Mouse (Mus musculus) midbrain, embryonic 16.5 days (tissue): ENCODE measurements at regions not wholly inside any gene's neighbourhood (a gene's known extent, or its start where the extent isn't known, plus 50 kb on each side); places are given as distances from the start of the nearest gene placed in this dataset.

Experiments
- ATAC-seq: fragments of 200-750 bp; cut with Nextera tagmentation; 2 replicates; pipeline ENCODE4 v1.8.0; 2017; ENCODE audit warnings: moderate TSS enrichment
- H3K27ac ChIP-seq: fragments of 300-500 bp; sonication (generic); 2 replicates; pipeline ENCODE4 v1.5.1; 2014; ENCODE audit warnings: mild to moderate bottlenecking, low read length, mixed read lengths
- H3K27me3 ChIP-seq: fragments of 300-500 bp; sonication (generic); 2 replicates; pipeline ENCODE4 v1.6.1; 2014; ENCODE audit warnings: low read depth, low read length, mixed read lengths; ENCODE audit not compliant: control insufficient read depth, insufficient read depth
- H3K36me3 ChIP-seq: fragments of 300-500 bp; sonication (generic); 2 replicates; pipeline ENCODE4 v1.6.1; 2014; ENCODE audit warnings: mild to moderate bottlenecking, low read length, moderate library complexity, mixed read lengths; ENCODE audit not compliant: control insufficient read depth, insufficient read depth
- H3K4me1 ChIP-seq: fragments of 300-500 bp; sonication (generic); 2 replicates; pipeline ENCODE4 v1.6.1; 2014; ENCODE audit warnings: mild to moderate bottlenecking, low read length, mixed read lengths; ENCODE audit not compliant: control insufficient read depth, insufficient read depth
- H3K4me2 ChIP-seq: fragments of 300-500 bp; sonication (generic); 2 replicates; pipeline ENCODE4 v1.6.1; 2014; ENCODE audit warnings: mild to moderate bottlenecking, low read length, mixed read lengths
- H3K4me3 ChIP-seq: fragments of 300-500 bp; sonication (generic); 2 replicates; pipeline ENCODE4 v1.5.1; 2014; ENCODE audit warnings: low read depth, mild to moderate bottlenecking, low read length, moderate library complexity, mixed read lengths
- H3K9ac ChIP-seq: fragments of 300-500 bp; sonication (generic); 2 replicates; pipeline ENCODE4 v1.6.1; 2014; ENCODE audit warnings: low read depth, low read length, mixed read lengths
- H3K9me3 ChIP-seq: fragments of 300-500 bp; sonication (generic); replicated peaks from 2 replicates; pipeline ENCODE4 v1.6.1; 2014; ENCODE audit warnings: mild to moderate bottlenecking, low read length, mixed read lengths; ENCODE audit not compliant: control insufficient read depth, poor library complexity, severe bottlenecking
- WGBS: fragments of 180-500 bp; shearing (Covaris S2); extraction: QIAGEN DNeasy Blood & Tissue Kit; methylation state at CpG from one replicate; pipeline ENCODE4 v1.1.7; 2014; 5-methylcytosine and 5-hydroxymethylcytosine counted together

GRCm38 (mm10) chr7:68686396-68687139 lies 62.5 kb downstream of the Arrdc4 start:
- Histone ChIP-seq H3K27me3 (no peaks in the 10 kb centered on the region), H3K27ac (peak overlapping the region; percentile 31; the same call in 1 of the 2 replicates), H3K36me3 (no peaks in the 10 kb centered on the region), H3K4me2 (no peak overlapping the region), H3K9ac (no peak overlapping the region), H3K4me1 (peaks cover 12% of the 10 kb centered on the region), H3K4me3 (no peak overlapping the region), H3K9me3 (no peaks in the 10 kb centered on the region)
- WGBS, result 42% methylated on average over 6 of the region's 6 CpGs
- peak; percentile 83; the same call in 1 of the 2 replicates for ATAC-seq

GRCm38 (mm10) chr7:68682929-68683643 lies 66.0 kb downstream of the Arrdc4 start:
- no peak overlapping the region for H3K4me3 ChIP-seq
- no peaks in the 10 kb centered on the region for H3K9me3 ChIP-seq
- no peaks in the 10 kb centered on the region for H3K27me3 ChIP-seq
- no peak overlapping the region for H3K27ac ChIP-seq
- H3K4me2 ChIP-seq, result no peak overlapping the region
- ATAC-seq, result no peak
- peaks cover 12% of the 10 kb centered on the region for H3K4me1 ChIP-seq
- no peak overlapping the region for H3K9ac ChIP-seq
- no peaks in the 10 kb centered on the region for H3K36me3 ChIP-seq
- 81% methylated on average over 5 of the region's 5 CpGs for WGBS

GRCm38 (mm10) chr7:68682318-68682728 lies 66.7 kb downstream of the Arrdc4 start:
- no peak overlapping the region for H3K9ac ChIP-seq
- H3K9me3 ChIP-seq, result no peaks in the 10 kb centered on the region
- H3K4me3 ChIP-seq, result no peak overlapping the region
- H3K4me2 ChIP-seq, result peak overlapping the region; percentile 17; the same call in 1 of the 2 replicates
- no peaks in the 10 kb centered on the region for H3K36me3 ChIP-seq
- H3K27me3 ChIP-seq, result no peaks in the 10 kb centered on the region
- H3K4me1 ChIP-seq, result peaks cover 12% of the 10 kb centered on the region
- 41% methylated on average over 6 of the region's 6 CpGs for WGBS
- ATAC-seq, result no peak
- no peak overlapping the region for H3K27ac ChIP-seq

GRCm38 (mm10) chr7:68679770-68680169 lies 69.3 kb downstream of the Arrdc4 start:
- Histone ChIP-seq H3K4me3 (no peak overlapping the region), H3K4me2 (no peak overlapping the region), H3K27me3 (no peaks in the 10 kb centered on the region), H3K27ac (no peak overlapping the region), H3K9me3 (no peaks in the 10 kb centered on the region), H3K9ac (no peak overlapping the region), H3K36me3 (no peaks in the 10 kb centered on the region), H3K4me1 (peaks cover 3% of the 10 kb centered on the region; the same call in 1 of the 2 replicates)
- WGBS, result 72% methylated on average over 3 of the region's 3 CpGs
- no peak for ATAC-seq

GRCm38 (mm10) chr7:68667790-68668732 lies 81.0 kb downstream of the Arrdc4 start:
- Histone ChIP-seq H3K4me1 (no peaks in the 10 kb centered on the region), H3K27ac (no peak overlapping the region), H3K4me2 (no peak overlapping the region), H3K9me3 (no peaks in the 10 kb centered on the region), H3K4me3 (no peak overlapping the region), H3K27me3 (no peaks in the 10 kb centered on the region), H3K36me3 (no peaks in the 10 kb centered on the region), H3K9ac (no peak overlapping the region)
- WGBS, result 67% methylated on average over 12 of the region's 12 CpGs
- ATAC-seq, result no peak

- Histone ChIP-seq H3K4me3 (no peak overlapping the region), H3K27me3 (no peaks in the 10 kb centered on the region), H3K27ac (no peak overlapping the region), H3K9me3 (no peaks in the 10 kb centered on the region), H3K4me1 (no peaks in the 10 kb centered on the region), H3K4me2 (no peak overlapping the region), H3K9ac (no peak overlapping the region), H3K36me3 (no peaks in the 10 kb centered on the region)
- no peak for ATAC-seq
- WGBS, result 56% methylated on average over 4 of the region's 4 CpGs
Measured at GRCm38 (mm10) chr7:68667215-68667614, 81.8 kb downstream of the Arrdc4 start.

- H3K36me3 ChIP-seq, result no peaks in the 10 kb centered on the region
- ATAC-seq, result no peak
- H3K27me3 ChIP-seq, result no peaks in the 10 kb centered on the region
- no peak overlapping the region for H3K9ac ChIP-seq
- H3K4me2 ChIP-seq, result no peak overlapping the region
- H3K4me3 ChIP-seq, result no peak overlapping the region
- H3K27ac ChIP-seq, result no peak overlapping the region
- H3K9me3 ChIP-seq, result peaks cover 4% of the 10 kb centered on the region; the same call in 1 of the 2 replicates
- H3K4me1 ChIP-seq, result no peaks in the 10 kb centered on the region
Measured at GRCm38 (mm10) chr7:68656354-68656753, 92.7 kb downstream of the Arrdc4 start.

GRCm38 (mm10) chr7:68653534-68653933 lies 95.5 kb downstream of the Arrdc4 start:
- Histone ChIP-seq H3K27ac (no peak overlapping the region), H3K27me3 (no peaks in the 10 kb centered on the region), H3K9me3 (peaks cover 4% of the 10 kb centered on the region; the same call in 1 of the 2 replicates), H3K9ac (no peak overlapping the region), H3K4me1 (no peaks in the 10 kb centered on the region), H3K4me2 (no peak overlapping the region), H3K4me3 (no peak overlapping the region), H3K36me3 (no peaks in the 10 kb centered on the region)
- WGBS, result 33% methylated on average over 1 of the region's 1 CpGs
- no peak for ATAC-seq
